Mouse (Mus musculus) midbrain, postnatal 0 days (tissue): ENCODE measurements at regions not wholly inside any gene's neighbourhood (a gene's known extent, or its start where the extent isn't known, plus 50 kb on each side); places are given as distances from the start of the nearest gene placed in this dataset.

Experiments used
- ATAC-seq: fragments of 200-750 bp; cut with Nextera tagmentation; 2 replicates; pipeline ENCODE4 v1.8.0; 2017; ENCODE audit warnings: moderate number of reproducible peaks, mild to moderate bottlenecking, moderate TSS enrichment, moderate library complexity; ENCODE audit not compliant: low FRiP score
- DNase-seq: peaks from one replicate; pipeline ENCODE4 v3.0.0-alpha.2; 2015; ENCODE audit warnings: low spot score
- H3K27ac ChIP-seq: fragments of 300-500 bp; sonication (generic); 2 replicates; pipeline ENCODE4 v1.5.1; 2014; ENCODE audit warnings: low read depth, mild to moderate bottlenecking, low read length, mixed read lengths
- H3K27me3 ChIP-seq: fragments of 300-500 bp; sonication (generic); 2 replicates; pipeline ENCODE4 v1.6.1; 2014; ENCODE audit warnings: low read length, control low read depth, mixed read lengths; ENCODE audit not compliant: insufficient read depth
- H3K36me3 ChIP-seq: fragments of 300-500 bp; sonication (generic); 2 replicates; pipeline ENCODE4 v1.6.1; 2014; ENCODE audit warnings: low read length, control low read depth, mixed read lengths; ENCODE audit not compliant: insufficient read depth
- H3K4me1 ChIP-seq: fragments of 300-500 bp; sonication (generic); 2 replicates; pipeline ENCODE4 v1.6.1; 2014; ENCODE audit warnings: mild to moderate bottlenecking, control low read depth, antibody characterized with exemption, low read length, mixed read lengths; ENCODE audit not compliant: insufficient read depth
- H3K4me2 ChIP-seq: fragments of 300-500 bp; sonication (generic); 2 replicates; pipeline ENCODE4 v1.6.1; 2014; ENCODE audit warnings: low read depth, mild to moderate bottlenecking, low read length, mixed read lengths; ENCODE audit not compliant: poor library complexity, severe bottlenecking
- H3K4me3 ChIP-seq: fragments of 300-500 bp; sonication (generic); 2 replicates; pipeline ENCODE4 v1.5.1; 2014; ENCODE audit warnings: low read depth, mild to moderate bottlenecking, low read length, moderate library complexity
- H3K9ac ChIP-seq: fragments of 300-500 bp; sonication (generic); replicated peaks from 2 replicates; pipeline ENCODE4 v1.6.1; 2014; ENCODE audit warnings: mild to moderate bottlenecking, low read length, moderate library complexity, mixed read lengths; ENCODE audit not compliant: poor library complexity, severe bottlenecking
- H3K9me3 ChIP-seq: fragments of 300-500 bp; sonication (generic); 2 replicates; pipeline ENCODE4 v1.6.1; 2016; ENCODE audit warnings: low read length, control low read depth
- CTCF ChIP-seq: IDR thresholded peaks from 2 replicates; pipeline ENCODE4 v1.5.1; 2016; ENCODE audit warnings: antibody characterized with exemption, mild to moderate bottlenecking
- WGBS: fragments of 180-500 bp; shearing (Covaris S2); extraction: QIAGEN DNeasy Blood & Tissue Kit; methylation state at CpG from one replicate; pipeline ENCODE4 v1.1.7; 2014; 5-methylcytosine and 5-hydroxymethylcytosine counted together

GRCm38 (mm10) chr6:94405371-94406076 lies 94.6 kb upstream of the Slc25a26 start:
- ATAC-seq = no peak

GRCm38 (mm10) chr6:94401617-94402481 lies 98.3 kb upstream of the Slc25a26 start:
- H3K9ac ChIP-seq = no peak overlapping the region
- no peaks in the 10 kb centered on the region for H3K9me3 ChIP-seq
- H3K27me3 ChIP-seq = no peaks in the 10 kb centered on the region
- DNase-seq = no peak
- peaks cover 5% of the 10 kb centered on the region; the same call in 1 of the 2 replicates for H3K4me1 ChIP-seq
- no peak for ATAC-seq
- 0 out of 2 replicates have a peak overlapping the region, but pooled peaks have one; percentile 18 for H3K27ac ChIP-seq
- TF ChIP-seq CTCF = no peak
- 51% methylated on average over 9 of the region's 9 CpGs for WGBS
- H3K4me2 ChIP-seq = peak overlapping the region; percentile 54; the same call in 1 of the 2 replicates
- H3K4me3 ChIP-seq = peak overlapping the region; percentile 22; the same call in 1 of the 2 replicates
- no peaks in the 10 kb centered on the region for H3K36me3 ChIP-seq

More at GRCm38 (mm10) chr6:94405371-94406076, 94.6 kb upstream of the Slc25a26 start:
- no peaks in the 10 kb centered on the region for H3K9me3 ChIP-seq
- DNase-seq = no peak
- no peak overlapping the region for H3K4me3 ChIP-seq
- H3K27me3 ChIP-seq = no peaks in the 10 kb centered on the region
- no peak overlapping the region for H3K4me2 ChIP-seq
- H3K9ac ChIP-seq = no peak overlapping the region
- no peak for TF ChIP-seq CTCF
- 90% methylated on average over 8 of the region's 8 CpGs for WGBS
- no peaks in the 10 kb centered on the region for H3K36me3 ChIP-seq
- H3K27ac ChIP-seq = no peak overlapping the region
- H3K4me1 ChIP-seq = peaks cover 4% of the 10 kb centered on the region; the same call in 1 of the 2 replicates

GRCm38 (mm10) chr6:94401061-94401591 lies 99.0 kb upstream of the Slc25a26 start:
- 0 out of 2 replicates have a peak overlapping the region, but pooled peaks have one; percentile 18 for H3K27ac ChIP-seq
- H3K36me3 ChIP-seq = no peaks in the 10 kb centered on the region
- H3K4me2 ChIP-seq = peak overlapping the region; percentile 54
- no peaks in the 10 kb centered on the region for H3K27me3 ChIP-seq
- TF ChIP-seq CTCF = peak; percentile 29
- H3K4me3 ChIP-seq = peak overlapping the region; percentile 22
- DNase-seq = peak; percentile 58
- peaks cover 5% of the 10 kb centered on the region; the same call in 1 of the 2 replicates for H3K4me1 ChIP-seq
- no peak overlapping the region; the same call in 1 of the 2 replicates for H3K9ac ChIP-seq
- 11% methylated on average over 14 of the region's 14 CpGs for WGBS
- H3K9me3 ChIP-seq = no peaks in the 10 kb centered on the region
- peak; percentile 56; the same call in 1 of the 2 replicates for ATAC-seq

GRCm38 (mm10) chr6:94400471-94401051 lies 99.6 kb upstream of the Slc25a26 start:
- H3K36me3 ChIP-seq = no peaks in the 10 kb centered on the region
- peak; percentile 62; the same call in 1 of the 2 replicates for ATAC-seq
- no peaks in the 10 kb centered on the region for H3K27me3 ChIP-seq
- 27% methylated on average over 13 of the region's 13 CpGs for WGBS
- H3K4me2 ChIP-seq = peak overlapping the region; percentile 54
- H3K4me1 ChIP-seq = peaks cover 5% of the 10 kb centered on the region; the same call in 1 of the 2 replicates
- no peak overlapping the region for H3K27ac ChIP-seq
- H3K9me3 ChIP-seq = no peaks in the 10 kb centered on the region
- peak overlapping the region; percentile 22 for H3K4me3 ChIP-seq
- DNase-seq = peak; percentile 65
- TF ChIP-seq CTCF = peak; percentile 79
- H3K9ac ChIP-seq = no peak overlapping the region; the same call in 1 of the 2 replicates

GRCm38 (mm10) chr6:94391134-94391533 lies 107.4 kb upstream of the Magi1 start:
- Histone ChIP-seq H3K4me1 (no peaks in the 10 kb centered on the region), H3K36me3 (no peaks in the 10 kb centered on the region), H3K27me3 (no peaks in the 10 kb centered on the region), H3K4me3 (no peak overlapping the region), H3K27ac (no peak overlapping the region), H3K9ac (no peak overlapping the region), H3K9me3 (no peaks in the 10 kb centered on the region), H3K4me2 (no peak overlapping the region)
- 79% methylated on average over 5 of the region's 5 CpGs for WGBS
- DNase-seq (no peak), ATAC-seq (no peak)
- no peak for TF ChIP-seq CTCF
